Mouse (Mus musculus): ENCODE results near the gene Mthfd2l.

The Mthfd2l gene

GRCm38 (mm10) chr5:90930971-90931851 is at the start of gene Mthfd2l:
Gene Mthfd2l (plus strand): TSS chr5:90931117.
- peak; percentile 80 for DNase-seq (ENCODE audit: low spot score)

- DNase-seq (ENCODE audit: low spot score): peak; percentile 50
These were observed 49.2 kb upstream of the Mthfd2l start for GRCm38 (mm10) chr5:90881682-90882081.

- no peak for DNase-seq (ENCODE audit: low spot score)
These were observed 48.8 kb upstream of the Mthfd2l start for GRCm38 (mm10) chr5:90882146-90882545.

- no peak for DNase-seq (ENCODE audit: low spot score)
These were observed 46.2 kb upstream of the Mthfd2l start for GRCm38 (mm10) chr5:90884628-90885242.

- no peak for DNase-seq (ENCODE audit: low spot score)
These were observed 42.3 kb upstream of the Mthfd2l start for GRCm38 (mm10) chr5:90888661-90889060.

- DNase-seq (ENCODE audit: low spot score): peak; percentile 29
These were observed 40.1 kb upstream of the Mthfd2l start, which contains the start of gene Cxcl1 for GRCm38 (mm10) chr5:90890519-90891463. Gene Cxcl1 (plus strand): TSS chr5:90891241.

GRCm38 (mm10) chr5:90891464-90891813 is 39.5 kb upstream of the Mthfd2l start:
- no peak for DNase-seq (ENCODE audit: low spot score)

- no peak for DNase-seq (ENCODE audit: low spot score)
These were observed 36.7 kb upstream of the Mthfd2l start for GRCm38 (mm10) chr5:90894231-90894630.

- DNase-seq (ENCODE audit: low spot score): no peak
These were observed 33.5 kb upstream of the Mthfd2l start for GRCm38 (mm10) chr5:90897429-90897828.

- no peak for DNase-seq (ENCODE audit: low spot score)
These were observed 31.6 kb upstream of the Mthfd2l start for GRCm38 (mm10) chr5:90899308-90899707.

GRCm38 (mm10) chr5:90900147-90900546 is 30.8 kb upstream of the Mthfd2l start:
- DNase-seq (ENCODE audit: low spot score): peak; percentile 73

- DNase-seq (ENCODE audit: low spot score): no peak
These were observed 30.2 kb upstream of the Mthfd2l start for GRCm38 (mm10) chr5:90900688-90901087.

- DNase-seq (ENCODE audit: low spot score): no peak
These were observed 28.3 kb upstream of the Mthfd2l start for GRCm38 (mm10) chr5:90902380-90903260.

GRCm38 (mm10) chr5:90903339-90904020 is 27.4 kb upstream of the Mthfd2l start, which contains the start of gene Cxcl2:
Gene Cxcl2 (plus strand): TSS chr5:90903871.
- DNase-seq (ENCODE audit: low spot score): no peak

- DNase-seq (ENCODE audit: low spot score): peak; percentile 54
These were observed 21.9 kb upstream of the Mthfd2l start for GRCm38 (mm10) chr5:90908983-90909382.

- DNase-seq (ENCODE audit: low spot score): no peak
These were observed 11.4 kb upstream of the Mthfd2l start for GRCm38 (mm10) chr5:90919495-90919894.

- DNase-seq (ENCODE audit: low spot score): peak; percentile 32
These were observed 8.0 kb upstream of the Mthfd2l start for GRCm38 (mm10) chr5:90922958-90923357.

- no peak for DNase-seq (ENCODE audit: low spot score)
These were observed 371 bp upstream of the Mthfd2l start for GRCm38 (mm10) chr5:90930546-90930945.

GRCm38 (mm10) chr5:90931911-90932310 is 994 bp downstream of the Mthfd2l start:
- DNase-seq (ENCODE audit: low spot score): no peak

- DNase-seq (ENCODE audit: low spot score): no peak
These were observed 5.8 kb downstream of the Mthfd2l start for GRCm38 (mm10) chr5:90936706-90937105.

All from lung, postnatal 25 days (tissue).